Mouse (Mus musculus) kidney, adult 2 months (tissue): ENCODE measurements at regions not wholly inside any gene's neighbourhood (a gene's known extent, or its start where the extent isn't known, plus 50 kb on each side); places are given as distances from the start of the nearest gene placed in this dataset.

ENCODE experiments used
- DNase-seq: peaks from one replicate; pipeline ENCODE4 v3.0.0; 2021
- H3K27ac ChIP-seq: fragments of 200-500 bp; 2 replicates; pipeline ENCODE4 v1.5.1; 2012; ENCODE audit warnings: low read depth, low read length, control low read depth, inconsistent platforms; ENCODE audit not compliant: insufficient read depth
- H3K27me3 ChIP-seq: fragments of 200-500 bp; replicated peaks from 2 replicates; pipeline ENCODE4 v1.6.1; 2012; ENCODE audit warnings: mild to moderate bottlenecking, moderate library complexity, low read length, inconsistent platforms; ENCODE audit not compliant: control insufficient read depth, insufficient read depth
- H3K36me3 ChIP-seq: fragments of 200-500 bp; 2 replicates; pipeline ENCODE4 v1.6.1; 2012; ENCODE audit warnings: mild to moderate bottlenecking, moderate library complexity, low read length, inconsistent platforms; ENCODE audit not compliant: control insufficient read depth, insufficient read depth
- H3K4me1 ChIP-seq: fragments of 200-500 bp; 2 replicates; pipeline ENCODE4 v1.6.1; 2011; ENCODE audit warnings: low read length; ENCODE audit not compliant: control insufficient read depth, insufficient read depth
- H3K4me3 ChIP-seq: fragments of 200-500 bp; 2 replicates; pipeline ENCODE4 v1.5.1; 2011; ENCODE audit warnings: mild to moderate bottlenecking, low read depth, low read length, control low read depth; ENCODE audit not compliant: insufficient read depth
- CTCF ChIP-seq: fragments of 200-500 bp; conservative IDR thresholded peaks from 2 replicates; pipeline ENCODE4 v1.5.1; 2011; ENCODE audit warnings: low read depth, mild to moderate bottlenecking, control low read depth, low read length, moderate library complexity, mixed read lengths; ENCODE audit not compliant: insufficient read depth, insufficient read length
- POLR2A ChIP-seq: fragments of 200-500 bp; IDR thresholded peaks from one replicate; pipeline ENCODE4 v1.6.1; 2011; ENCODE audit warnings: low read depth, low read length, control low read depth
- WGBS: fragments of 180-500 bp; shearing (Covaris S2); methylation state at CpG from one replicate; pipeline ENCODE4 v1.1.7; 2018; 5-methylcytosine and 5-hydroxymethylcytosine counted together

DNA sequence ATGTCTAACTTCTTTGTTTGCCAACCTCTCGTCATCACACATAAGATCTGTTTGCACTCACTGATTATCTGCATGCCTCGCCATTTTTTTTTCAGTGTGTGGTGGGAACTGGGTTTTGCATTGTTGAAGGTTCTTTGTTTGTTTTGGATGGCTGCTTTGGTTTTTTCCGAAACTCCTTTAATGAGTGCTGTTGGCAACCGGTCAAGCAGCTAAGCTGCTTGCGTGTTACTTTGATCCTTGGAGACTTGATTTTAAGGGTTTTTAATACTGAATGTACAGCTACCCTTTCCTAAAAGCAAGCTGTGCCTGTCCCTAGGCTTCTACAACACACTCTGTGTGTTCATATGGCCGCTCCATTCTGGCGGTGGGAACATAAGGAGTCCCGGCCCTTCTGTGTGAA lies 733.9 kb downstream of the Nedd1 start:
- TF ChIP-seq POLR2A (no peak), CTCF (no peak)
- Histone ChIP-seq H3K4me3 (no peak overlapping the region), H3K27ac (no peak overlapping the region), H3K27me3 (no peaks in the 10 kb centered on the region; the same call in 1 of the 2 replicates), H3K4me1 (no peaks in the 10 kb centered on the region), H3K36me3 (no peaks in the 10 kb centered on the region)
- 33% methylated on average over 8 of the region's 8 CpGs for WGBS
- DNase-seq: peak; percentile 53

DNA sequence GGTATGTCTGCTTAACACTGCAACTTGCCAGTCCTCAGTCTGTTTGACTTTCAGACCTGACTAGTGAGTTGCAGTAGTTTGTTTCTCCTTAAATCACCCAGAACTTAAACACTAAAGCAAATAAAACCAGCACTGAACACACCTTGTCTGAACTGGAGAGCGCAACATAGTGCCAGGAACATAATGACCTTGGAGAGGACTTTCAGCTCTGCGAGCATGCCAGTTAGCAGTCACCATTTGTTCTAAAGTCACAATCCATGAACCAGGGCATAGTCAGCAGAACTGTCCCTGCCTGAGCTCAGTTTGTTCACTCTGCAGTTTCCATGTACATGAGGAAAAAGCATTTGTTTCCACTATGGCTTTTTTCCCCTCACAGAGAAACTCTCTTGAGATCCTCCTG lies 742.4 kb downstream of the Nedd1 start:
- no peaks in the 10 kb centered on the region; the same call in 1 of the 2 replicates for H3K4me1 ChIP-seq
- TF ChIP-seq POLR2A (no peak), CTCF (no peak)
- H3K36me3 ChIP-seq: no peaks in the 10 kb centered on the region
- H3K4me3 ChIP-seq: no peak overlapping the region
- H3K27ac ChIP-seq: peak overlapping the region; percentile 66; the same call in 1 of the 2 replicates
- H3K27me3 ChIP-seq: no peaks in the 10 kb centered on the region
- DNase-seq: peak; percentile 55
- WGBS: 57% methylated on average over 2 of the region's 2 CpGs

DNA sequence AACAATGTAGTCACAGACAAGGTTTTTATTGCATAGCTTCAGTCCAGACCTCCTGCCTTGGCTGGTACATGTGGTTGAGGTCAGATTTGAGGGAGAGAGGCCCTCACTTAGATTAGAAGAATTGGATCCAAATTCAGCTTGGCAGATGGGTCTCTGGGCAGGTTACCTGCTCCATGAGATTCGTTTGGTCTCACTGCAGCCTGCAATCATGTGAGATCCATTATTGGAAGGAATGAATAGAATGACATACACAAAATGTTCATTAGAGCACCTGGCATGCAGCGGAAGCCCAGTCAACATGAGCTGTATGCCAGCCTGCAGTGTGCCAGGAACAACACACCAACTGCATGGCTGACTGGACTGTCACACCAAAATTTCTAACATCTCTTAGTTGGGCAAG lies 750.3 kb downstream of the Nedd1 start:
- H3K4me1 ChIP-seq: no peaks in the 10 kb centered on the region
- H3K36me3 ChIP-seq: no peaks in the 10 kb centered on the region
- no peak for DNase-seq
- H3K4me3 ChIP-seq: no peak overlapping the region
- H3K27me3 ChIP-seq: no peaks in the 10 kb centered on the region
- no peak overlapping the region for H3K27ac ChIP-seq
- TF ChIP-seq CTCF (no peak), POLR2A (no peak)
- 82% methylated on average over 2 of the region's 2 CpGs for WGBS

DNA sequence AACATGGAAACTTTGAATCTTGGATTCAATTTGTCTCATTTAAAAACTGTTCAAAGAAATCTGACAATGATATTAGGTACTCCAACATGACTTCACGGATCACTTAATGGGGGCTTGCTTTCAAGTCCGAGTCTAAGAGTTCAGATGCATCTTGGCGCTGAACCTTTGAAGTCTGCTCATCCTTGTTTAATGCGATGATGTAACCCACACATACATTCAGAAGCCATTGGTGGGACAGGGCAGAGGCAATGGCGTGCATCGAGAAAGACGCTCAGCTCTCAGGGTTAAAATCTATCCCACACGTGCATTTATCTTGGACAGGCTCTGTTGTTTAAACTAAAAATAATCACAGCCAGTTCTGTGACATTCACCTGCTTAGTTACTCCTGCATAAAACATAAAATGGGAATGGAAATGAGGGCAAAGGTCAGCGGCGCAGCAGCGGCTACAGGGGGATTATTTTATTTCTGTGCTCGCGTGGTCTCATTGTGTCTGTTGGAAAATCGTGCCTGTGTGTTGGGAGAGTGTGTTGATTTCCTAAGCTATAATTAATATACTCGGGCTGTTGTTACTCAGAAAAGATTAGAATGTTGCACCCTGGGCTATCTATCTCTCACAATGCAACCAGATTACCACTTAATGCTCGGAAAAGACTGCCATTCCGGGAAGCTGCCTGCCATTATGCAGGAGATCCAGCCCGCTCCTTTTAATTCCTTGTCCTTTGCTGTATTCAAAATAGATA lies 754.5 kb downstream of the Nedd1 start:
- H3K4me1 ChIP-seq: no peaks in the 10 kb centered on the region
- H3K27me3 ChIP-seq: no peaks in the 10 kb centered on the region
- no peak for DNase-seq
- 74% methylated on average over 18 of the region's 18 CpGs for WGBS
- TF ChIP-seq CTCF (no peak), POLR2A (no peak)
- no peak overlapping the region for H3K4me3 ChIP-seq
- no peaks in the 10 kb centered on the region for H3K36me3 ChIP-seq
- H3K27ac ChIP-seq: no peak overlapping the region

DNA sequence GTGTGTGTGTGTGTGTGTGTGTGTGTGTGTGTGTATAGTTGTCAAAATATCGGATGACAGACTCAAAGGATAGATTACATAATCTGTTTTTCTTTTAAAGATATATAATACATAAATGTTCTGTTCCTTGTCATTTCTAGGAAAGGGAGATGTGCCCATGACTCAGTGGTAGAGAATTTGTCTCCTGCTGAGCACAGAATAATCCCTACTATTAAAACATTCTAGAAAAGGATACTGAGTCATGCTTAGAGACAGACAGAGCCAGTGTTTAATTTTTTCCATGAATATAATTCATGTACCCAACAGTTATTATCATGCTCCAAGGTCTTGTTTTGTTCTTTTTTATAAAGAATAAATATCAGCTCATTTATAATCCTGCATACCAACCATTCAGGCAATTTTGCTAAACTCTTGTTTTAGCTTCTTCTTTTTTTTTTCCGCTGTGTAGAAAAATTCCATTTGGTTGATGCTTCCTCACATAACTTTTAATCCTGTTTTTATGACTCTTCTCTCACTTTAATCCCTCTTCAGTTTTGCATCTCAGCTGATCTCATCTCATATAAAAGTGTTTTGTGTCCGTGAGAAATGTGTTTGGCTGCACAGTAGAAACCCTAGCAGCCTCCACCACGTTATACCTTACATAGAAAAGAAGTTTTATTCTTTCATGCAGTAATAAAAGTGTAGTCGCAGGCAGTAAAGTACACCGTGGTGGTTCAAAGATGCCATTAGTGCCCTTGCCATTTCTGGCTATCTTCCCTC lies 762.3 kb downstream of the Nedd1 start:
- TF ChIP-seq POLR2A (no peak), CTCF (no peak)

DNA sequence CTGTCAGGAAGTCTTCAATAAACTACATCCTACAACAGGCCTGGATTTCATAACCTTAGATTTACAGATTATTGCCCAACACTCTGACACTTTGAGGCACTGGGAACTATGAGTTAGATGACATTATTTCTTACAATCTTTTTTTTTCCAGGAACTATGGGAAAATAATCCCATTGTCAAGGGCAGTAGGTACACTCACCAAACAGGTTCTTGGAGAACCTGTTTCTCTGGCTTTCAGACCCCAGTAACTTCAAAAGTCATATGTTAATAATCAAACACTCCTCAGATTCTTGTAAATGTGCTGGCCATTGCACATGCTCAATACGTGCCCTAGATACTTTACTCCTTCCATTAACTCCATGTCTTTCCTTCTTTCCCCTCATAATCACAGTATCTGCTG lies 769.1 kb downstream of the Nedd1 start:
- Histone ChIP-seq H3K27ac (no peak overlapping the region; the same call in 1 of the 2 replicates), H3K4me1 (no peaks in the 10 kb centered on the region), H3K27me3 (no peaks in the 10 kb centered on the region), H3K36me3 (no peaks in the 10 kb centered on the region), H3K4me3 (no peak overlapping the region)
- no peak for TF ChIP-seq POLR2A
- no peak for TF ChIP-seq CTCF
- WGBS: 65% methylated on average over 1 of the region's 1 CpGs
- DNase-seq: peak; percentile 30

More for the DNA sequence above, 762.3 kb downstream of the Nedd1 start:
- 76% methylated on average over 6 of the region's 6 CpGs for WGBS
- Histone ChIP-seq H3K27me3 (no peaks in the 10 kb centered on the region), H3K27ac (no peak overlapping the region), H3K36me3 (no peaks in the 10 kb centered on the region), H3K4me3 (no peak overlapping the region), H3K4me1 (no peaks in the 10 kb centered on the region)
- no peak for DNase-seq

DNA sequence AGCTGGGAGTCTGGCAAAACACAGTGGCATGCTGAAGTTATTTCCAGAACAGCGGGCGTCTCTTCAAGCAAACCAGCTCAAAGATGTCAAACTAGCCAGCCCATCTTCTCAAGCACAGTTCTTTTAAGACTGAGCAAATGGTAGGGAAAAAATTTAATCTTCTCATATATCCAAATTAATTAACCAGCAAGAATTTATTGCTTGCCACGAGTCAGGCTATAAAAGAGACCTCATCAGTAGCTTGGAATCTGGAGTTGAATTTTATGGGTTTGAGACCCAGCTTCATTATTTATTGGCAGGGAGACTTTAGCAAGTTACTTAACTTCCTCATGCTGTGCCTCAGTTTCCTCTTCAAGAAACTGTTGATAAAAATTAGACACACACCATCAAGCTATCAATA lies 742.5 kb upstream of the Tmpo start:
- no peaks in the 10 kb centered on the region for H3K36me3 ChIP-seq
- DNase-seq: no peak
- no peak overlapping the region for H3K4me3 ChIP-seq
- no peak overlapping the region for H3K27ac ChIP-seq
- TF ChIP-seq CTCF (no peak), POLR2A (no peak)
- no peaks in the 10 kb centered on the region for H3K4me1 ChIP-seq
- 46% methylated on average over 3 of the region's 3 CpGs for WGBS
- no peaks in the 10 kb centered on the region for H3K27me3 ChIP-seq
